Mouse (Mus musculus): ENCODE results near the gene Pik3c2g. TPM values are rescaled to one million over a fixed set of nuclear protein-coding genes. Genes with fewer than 3 reads are reported as not detected.

Pik3c2g gene
- total RNA-seq, 2 experiments from 2014 or later, result 0.16 TPM; not detected in 1

GRCm38 (mm10) chr6:139964895-139965294 is 377.9 kb downstream of the Pik3c2g start:
- intact Hi-C loops (cut with DNase I), result no loop called here
- no peak overlapping the region for H3K27ac ChIP-seq
- DNase-seq (ENCODE audit: extremely low spot score in 1 of 2, low spot score in 2 of 2), result no peak
- no peak overlapping the region for H3K4me3 ChIP-seq
- TF ChIP-seq CTCF (IDR thresholded peaks at IDR 0.05), result no peak

- no peak overlapping the region for H3K4me3 ChIP-seq
- no peak for DNase-seq (ENCODE audit: extremely low spot score in 1 of 2, low spot score in 2 of 2)
- H3K27ac ChIP-seq, result no peak overlapping the region
- intact Hi-C loops (cut with DNase I), result no loop called here
- no peak for TF ChIP-seq CTCF (IDR thresholded peaks at IDR 0.05)
Measured at GRCm38 (mm10) chr6:139966684-139967083, 379.7 kb downstream of the Pik3c2g start.

GRCm38 (mm10) chr6:139971608-139972298 is 384.7 kb downstream of the Pik3c2g start:
- Histone ChIP-seq H3K4me3 (no peak overlapping the region), H3K27ac (no peak overlapping the region)
- no peak for TF ChIP-seq CTCF (IDR thresholded peaks at IDR 0.05)
- DNase-seq (ENCODE audit: extremely low spot score in 1 of 2, low spot score in 2 of 2), result no peak
- intact Hi-C loops (cut with DNase I), result no loop called here

- no peak for TF ChIP-seq CTCF (IDR thresholded peaks at IDR 0.05)
- no peak for DNase-seq (ENCODE audit: extremely low spot score in 1 of 2, low spot score in 2 of 2)
- Histone ChIP-seq H3K4me3 (no peak overlapping the region), H3K27ac (no peak overlapping the region)
- intact Hi-C loops (cut with DNase I), result no loop called here
Measured at GRCm38 (mm10) chr6:139974668-139975067, 387.6 kb downstream of the Pik3c2g start.

- H3K27ac ChIP-seq, result no peak overlapping the region
- no peak overlapping the region for H3K4me3 ChIP-seq
- TF ChIP-seq CTCF (IDR thresholded peaks at IDR 0.05), result no peak
- intact Hi-C loops (cut with DNase I), result no loop called here
- DNase-seq (ENCODE audit: extremely low spot score in 1 of 2, low spot score in 2 of 2), result no peak
Measured at GRCm38 (mm10) chr6:139978114-139978513, 391.1 kb downstream of the Pik3c2g start.

GRCm38 (mm10) chr6:139981061-139981460 is 394.0 kb downstream of the Pik3c2g start:
- no peak for TF ChIP-seq CTCF (IDR thresholded peaks at IDR 0.05)
- Histone ChIP-seq H3K4me3 (no peak overlapping the region), H3K27ac (no peak overlapping the region)
- intact Hi-C loops (cut with DNase I), result no loop called here
- DNase-seq (ENCODE audit: extremely low spot score in 1 of 2, low spot score in 2 of 2), result no peak

GRCm38 (mm10) chr6:139984069-139984468 is 397.0 kb downstream of the Pik3c2g start:
- no peak; the same call in 1 of the 2 replicates for TF ChIP-seq CTCF (IDR thresholded peaks at IDR 0.05)
- intact Hi-C loops (cut with DNase I), result no loop called here
- H3K27ac ChIP-seq, result no peak overlapping the region
- no peak overlapping the region for H3K4me3 ChIP-seq
- no peak for DNase-seq (ENCODE audit: extremely low spot score in 1 of 2, low spot score in 2 of 2)

GRCm38 (mm10) chr6:139986564-139986963 is 399.5 kb downstream of the Pik3c2g start:
- H3K4me3 ChIP-seq, result no peak overlapping the region
- DNase-seq (ENCODE audit: extremely low spot score in 1 of 2, low spot score in 2 of 2), result no peak
- intact Hi-C loops (cut with DNase I), result no loop called here
- no peak for TF ChIP-seq CTCF (IDR thresholded peaks at IDR 0.05)
- no peak overlapping the region for H3K27ac ChIP-seq

- intact Hi-C loops (cut with DNase I), result no loop called here
- Histone ChIP-seq H3K4me3 (no peak overlapping the region), H3K27ac (no peak overlapping the region)
- no peak for TF ChIP-seq CTCF (IDR thresholded peaks at IDR 0.05)
- DNase-seq (ENCODE audit: extremely low spot score in 1 of 2, low spot score in 2 of 2), result no peak
Measured at GRCm38 (mm10) chr6:139989075-139989474, 402.1 kb downstream of the Pik3c2g start.

GRCm38 (mm10) chr6:139989597-139989996 is 402.6 kb downstream of the Pik3c2g start:
- Histone ChIP-seq H3K4me3 (no peak overlapping the region), H3K27ac (no peak overlapping the region)
- intact Hi-C loops (cut with DNase I), result no loop called here
- no peak for DNase-seq (ENCODE audit: extremely low spot score in 1 of 2, low spot score in 2 of 2)
- TF ChIP-seq CTCF (IDR thresholded peaks at IDR 0.05), result no peak

GRCm38 (mm10) chr6:140005181-140005580 is 418.2 kb downstream of the Pik3c2g start:
- TF ChIP-seq CTCF (IDR thresholded peaks at IDR 0.05), result no peak
- Histone ChIP-seq H3K4me3 (no peak overlapping the region), H3K27ac (no peak overlapping the region)
- no peak for DNase-seq (ENCODE audit: extremely low spot score in 1 of 2, low spot score in 2 of 2)
- intact Hi-C loops (cut with DNase I), result no loop called here

Other genes starting within 250 kb of the Pik3c2g start
- gene Rergl, start 85.2 kb upstream of the Pik3c2g start, total RNA-seq (2021), result not detected